Mouse (Mus musculus) kidney, postnatal 14 days (tissue): ENCODE measurements around the gene Doxl2.
"Not testable (repeated sequence)": the region's sequence is repeated elsewhere in the genome, so short reads cannot be mapped to it uniquely, and the experiment has no call there.

Experiments used
- DNase-seq: peaks from one replicate; pipeline ENCODE4 v3.0.0; 2022; ENCODE audit warnings: mixed read lengths

The Doxl2 gene

DNA sequence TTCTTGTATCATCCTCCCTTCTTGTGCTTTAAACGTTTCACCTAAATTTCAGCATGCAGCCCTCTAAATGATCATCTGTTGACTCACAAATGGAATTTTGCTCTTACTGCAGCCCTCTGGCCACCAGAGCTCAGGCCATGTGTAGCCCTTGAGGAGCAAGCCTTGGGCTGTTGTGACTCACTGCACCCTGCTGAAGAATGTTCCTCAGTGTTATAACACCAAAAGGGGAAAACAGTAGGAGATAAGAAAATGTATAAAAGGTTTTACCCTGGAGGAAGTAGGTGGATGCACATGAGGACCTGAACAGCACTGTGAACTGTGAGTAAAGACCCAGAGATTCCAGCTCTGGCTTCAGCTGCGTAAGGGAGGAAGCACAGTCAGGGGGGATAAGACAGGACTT lies at the start of gene Doxl2:
Doxl2 (plus strand) TSS at position 301 of the 400 bp plus-strand sequence.
- DNase-seq = no peak

DNA sequence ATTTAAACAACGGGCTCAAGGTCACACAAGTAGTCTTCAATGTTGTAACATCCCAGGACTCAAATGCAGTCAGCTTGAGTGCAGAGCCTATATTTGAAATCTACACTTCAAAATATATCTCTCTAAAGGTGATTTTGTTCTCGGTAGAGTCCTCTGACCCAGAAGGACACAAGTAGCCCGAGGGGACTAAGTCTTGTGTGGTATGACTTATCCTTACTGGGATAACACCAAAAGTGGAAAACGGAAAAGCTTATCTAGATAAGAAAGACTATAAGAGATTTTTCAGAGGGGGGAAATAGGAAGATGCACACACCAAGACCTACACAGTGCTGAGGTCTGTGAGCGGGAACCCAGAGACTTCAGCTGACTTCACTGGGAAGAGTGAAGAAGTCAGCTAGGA lies 45.2 kb upstream of the Doxl2 start, which contains the start of gene 1600015I10Rik:
1600015I10Rik (plus strand) TSS at position 301 of the 400 bp plus-strand sequence.
- DNase-seq = no peak

DNA sequence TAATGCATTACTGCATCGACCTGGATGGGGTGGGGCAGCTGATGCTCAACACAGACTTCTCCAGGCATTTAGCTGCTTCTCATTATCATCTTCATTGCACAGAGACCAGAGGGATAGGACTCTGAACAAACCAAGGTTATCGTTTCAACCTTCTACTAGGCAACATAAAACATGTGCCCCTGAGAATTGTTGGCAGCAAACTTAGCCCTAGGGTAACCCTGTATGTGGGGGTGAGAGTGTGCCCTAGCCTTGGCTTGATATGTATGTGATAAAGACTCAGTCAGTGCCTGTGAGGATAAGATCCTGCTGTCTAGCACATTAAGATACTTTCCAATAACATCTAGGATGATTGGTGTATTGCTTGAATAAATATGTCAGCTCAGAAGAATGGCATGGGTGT lies 25.2 kb upstream of the Doxl2 start:
- DNase-seq = no peak

DNA sequence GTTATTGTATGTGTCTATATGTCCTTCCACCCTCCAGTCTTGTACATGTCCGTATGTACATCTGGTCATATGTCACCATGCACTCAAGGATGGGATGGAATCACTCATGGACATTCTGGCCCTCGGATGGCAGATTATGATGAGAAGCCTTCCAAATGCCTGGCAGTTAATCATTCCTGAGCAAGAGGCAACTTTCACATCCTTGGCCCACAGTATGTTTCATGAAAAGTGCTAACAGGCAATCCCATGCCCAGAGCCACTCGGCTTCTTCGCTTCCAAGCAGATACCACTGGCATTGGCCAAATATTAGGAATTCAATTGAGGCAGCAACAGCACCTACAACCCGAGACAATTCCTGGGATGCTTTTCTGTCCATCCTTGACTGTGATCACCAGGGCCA lies 24.1 kb upstream of the Doxl2 start:
- no peak for DNase-seq

DNA sequence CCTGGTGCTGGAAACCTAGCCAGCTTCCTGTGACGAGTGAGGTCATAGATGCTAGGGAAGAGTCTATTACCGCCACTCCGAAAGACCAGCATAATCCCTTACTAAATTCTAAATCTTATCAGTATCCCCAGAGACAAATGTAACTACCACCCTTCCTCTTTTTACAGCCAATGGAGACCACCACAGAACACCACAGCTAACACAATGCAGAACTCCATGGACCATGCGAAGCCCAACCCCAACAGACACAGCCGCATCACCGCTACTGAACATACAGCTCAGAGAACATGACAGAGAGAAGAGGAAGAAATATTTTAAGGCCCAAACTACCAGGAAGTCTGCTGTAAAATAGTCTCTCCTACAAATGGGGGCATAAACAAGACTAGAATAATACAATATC lies 23.1 kb upstream of the Doxl2 start:
- no peak for DNase-seq

DNA sequence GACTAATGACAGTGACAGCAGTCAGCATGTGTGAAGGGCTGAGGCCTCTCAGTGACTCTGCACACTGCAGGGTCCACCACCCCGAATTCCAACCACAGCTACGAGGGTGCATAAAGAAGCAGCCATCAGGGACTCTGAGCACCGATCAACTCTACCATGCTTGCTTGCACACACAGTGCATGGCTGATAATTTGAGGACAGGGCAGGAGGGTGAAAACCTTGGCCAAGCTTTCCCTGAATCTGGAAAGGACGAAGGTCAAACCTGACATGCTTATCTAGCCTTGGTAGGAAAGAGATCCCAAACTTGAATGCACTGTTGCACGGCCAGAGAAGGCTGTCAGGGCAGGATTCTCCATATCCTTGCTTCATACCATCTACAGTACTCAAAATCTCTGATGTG lies 21.5 kb upstream of the Doxl2 start:
- DNase-seq = no peak

DNA sequence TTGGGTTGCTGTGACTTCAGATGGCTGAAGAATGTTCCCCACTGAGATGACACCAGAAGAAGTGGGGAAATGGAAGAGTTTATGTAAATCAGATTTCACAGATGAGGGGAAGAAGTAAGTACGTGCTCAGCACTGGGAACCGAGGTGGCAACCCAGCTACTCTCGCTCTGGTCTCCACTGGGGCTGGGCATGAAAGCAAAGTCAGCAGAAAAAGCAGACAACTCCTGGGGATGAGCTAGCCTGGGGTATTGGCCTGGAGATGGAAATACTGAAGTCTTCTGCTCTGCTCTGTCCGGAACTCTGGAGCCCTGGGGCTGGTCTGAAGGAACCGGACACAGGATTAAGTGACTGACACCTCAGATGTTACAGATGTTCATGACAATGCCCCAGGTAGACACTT lies 20.6 kb upstream of the Doxl2 start:
- DNase-seq = no peak

DNA sequence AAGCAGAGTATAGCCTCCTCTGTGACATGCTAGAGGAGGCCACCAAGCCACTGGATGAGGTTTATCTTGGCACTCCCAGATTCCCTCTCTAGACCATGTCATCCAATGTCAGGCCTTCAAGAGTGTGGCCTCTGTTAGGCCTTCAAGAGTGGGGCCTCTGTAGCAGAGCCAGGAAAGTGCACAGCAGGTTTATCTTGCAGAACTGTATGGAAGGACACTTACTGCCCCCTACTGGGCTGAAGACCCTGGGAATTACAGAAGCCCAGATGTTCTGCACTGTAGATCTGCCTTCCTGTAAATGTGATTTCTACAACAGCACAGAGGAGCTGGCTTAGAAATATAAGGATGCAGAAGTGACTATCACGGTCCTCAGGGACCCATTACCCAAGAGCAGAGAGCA lies 19.8 kb upstream of the Doxl2 start:
- peak; percentile 83 for DNase-seq

DNA sequence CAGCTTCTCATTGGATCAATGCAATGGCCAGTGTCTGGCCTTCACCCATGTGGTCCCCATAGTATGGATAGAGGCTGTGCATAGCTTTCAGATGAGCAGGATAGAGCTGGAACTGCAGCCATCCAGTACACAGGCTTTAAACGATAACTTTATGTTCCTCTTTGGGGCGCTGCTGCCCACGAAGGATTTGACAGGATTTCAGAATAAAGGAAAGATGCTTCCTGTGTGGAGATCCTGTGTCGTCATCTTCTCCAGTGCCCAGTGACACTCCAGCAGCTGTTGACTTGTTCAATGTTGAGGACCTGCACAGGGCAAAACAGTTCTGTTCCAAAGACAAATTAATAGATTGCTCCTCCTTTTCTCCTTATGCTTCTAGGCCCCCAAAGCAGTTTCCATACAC lies 18.0 kb upstream of the Doxl2 start:
- DNase-seq = no peak

DNA sequence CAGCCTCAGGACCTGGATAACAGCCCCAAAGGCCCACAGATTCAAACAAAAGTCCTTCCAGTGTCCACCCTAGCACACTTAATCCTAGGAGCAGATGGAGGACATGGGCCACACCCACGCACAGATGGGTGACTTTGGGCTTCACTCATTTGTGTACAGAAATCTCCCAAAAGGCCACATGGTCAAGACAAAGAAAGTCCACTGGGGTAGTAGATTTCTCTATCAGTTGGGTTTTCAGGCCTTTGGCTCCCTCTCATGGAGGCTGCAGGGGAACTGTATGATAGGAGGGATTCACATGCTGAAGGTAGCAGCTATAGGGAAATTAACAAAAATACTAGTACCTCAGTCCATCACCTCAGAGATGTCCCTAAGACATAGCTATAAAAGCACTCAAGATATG lies 16.7 kb upstream of the Doxl2 start:
- peak; percentile 52 for DNase-seq

DNA sequence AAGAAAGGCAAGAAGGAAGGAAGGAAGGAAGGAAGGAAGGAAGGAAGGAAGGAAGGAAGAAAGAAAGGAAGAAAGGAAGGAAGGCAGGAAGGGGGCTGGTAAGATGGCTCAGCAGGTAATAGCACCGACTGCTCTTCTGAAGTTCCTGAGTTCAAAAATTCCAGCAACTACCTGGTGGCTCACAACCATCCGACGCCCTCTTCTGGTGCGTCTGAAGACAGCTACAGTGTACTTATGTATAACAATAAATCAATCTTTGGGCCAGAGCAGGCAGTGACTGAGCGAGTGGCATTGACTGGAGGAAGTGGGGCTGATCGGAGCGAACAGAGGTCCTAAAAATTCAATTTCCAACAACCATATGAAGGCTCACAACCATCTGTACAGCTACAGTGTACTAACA lies 15.6 kb upstream of the Doxl2 start:
- DNase-seq = peak; percentile 29

DNA sequence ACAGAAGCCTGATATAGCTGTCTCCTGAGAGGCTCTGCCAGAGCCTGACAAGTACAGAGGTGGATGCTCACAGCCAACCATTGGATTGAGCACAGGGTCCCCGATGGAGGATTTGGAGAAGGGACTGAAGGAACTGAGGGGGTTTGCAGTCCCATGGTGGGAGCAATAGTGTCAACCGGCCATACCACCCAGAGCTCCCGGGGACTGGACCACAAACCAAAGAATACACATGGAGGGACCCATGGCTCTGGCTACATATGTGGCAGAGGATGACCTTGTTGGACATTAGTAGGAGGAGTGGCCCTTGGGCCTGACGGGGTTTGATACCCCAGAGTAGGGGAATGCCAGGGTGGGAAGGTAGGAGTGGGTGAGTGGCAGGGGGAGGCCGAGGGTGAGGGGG lies 8.1 kb upstream of the Doxl2 start:
- DNase-seq = not testable (repeated sequence)

DNA sequence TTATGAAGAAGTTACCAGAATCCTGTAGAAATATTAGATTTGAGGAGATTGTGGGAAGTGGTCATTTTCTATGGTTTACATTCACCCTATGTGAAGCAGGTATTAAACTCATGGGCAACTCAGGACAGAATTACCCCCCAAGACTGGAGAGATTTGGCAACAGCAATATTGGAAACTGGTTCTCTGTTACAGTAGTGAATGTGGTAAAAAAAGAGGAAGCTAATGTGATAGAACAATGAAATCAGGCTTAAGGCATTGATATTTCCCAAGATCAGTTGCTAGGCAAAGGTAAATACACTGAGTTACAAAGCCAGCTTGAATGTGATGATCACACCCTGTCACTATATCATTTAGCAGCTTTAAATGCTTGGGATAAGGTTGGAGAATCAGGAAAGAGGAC lies 6.9 kb upstream of the Doxl2 start:
- DNase-seq = no peak

DNA sequence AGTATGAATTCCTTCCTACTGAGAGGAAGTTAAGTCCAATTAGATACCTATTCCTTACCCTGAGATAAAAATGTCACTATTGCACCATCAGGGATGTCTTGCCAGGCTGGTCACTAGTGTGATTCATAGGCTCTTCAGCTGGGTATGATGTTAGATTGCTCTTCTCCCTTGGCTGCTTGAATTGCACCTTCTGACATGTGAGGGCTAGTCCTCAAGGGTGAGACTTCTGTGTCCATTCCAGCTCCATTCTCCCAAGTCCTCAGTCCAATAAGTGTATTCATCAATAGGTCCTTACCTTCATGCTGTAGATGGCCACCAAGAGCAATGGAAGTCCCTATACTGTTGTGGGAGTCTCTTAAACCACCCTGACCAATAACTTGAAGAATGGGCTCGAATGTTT lies 4.9 kb downstream of the Doxl2 start:
- no peak for DNase-seq

DNA sequence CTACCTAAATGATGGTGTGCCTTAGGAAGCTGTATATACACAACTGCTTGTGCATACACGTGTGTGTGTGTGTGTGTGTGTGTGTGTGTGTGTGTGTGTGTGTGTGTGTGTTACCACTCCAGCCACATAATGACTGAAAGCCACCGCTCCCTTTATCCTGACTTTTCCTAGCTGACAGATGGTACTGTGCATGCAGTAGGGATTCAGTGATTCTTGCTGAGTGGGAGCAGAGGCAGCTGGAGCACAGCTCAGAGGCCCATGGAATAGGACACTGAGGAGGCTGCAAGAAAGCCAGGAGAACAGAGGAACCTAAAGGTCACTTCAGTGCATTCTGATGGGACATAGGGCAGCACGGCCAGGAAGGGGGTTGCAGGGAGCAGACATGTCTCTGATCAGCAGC lies 7.5 kb downstream of the Doxl2 start:
- DNase-seq = no peak

DNA sequence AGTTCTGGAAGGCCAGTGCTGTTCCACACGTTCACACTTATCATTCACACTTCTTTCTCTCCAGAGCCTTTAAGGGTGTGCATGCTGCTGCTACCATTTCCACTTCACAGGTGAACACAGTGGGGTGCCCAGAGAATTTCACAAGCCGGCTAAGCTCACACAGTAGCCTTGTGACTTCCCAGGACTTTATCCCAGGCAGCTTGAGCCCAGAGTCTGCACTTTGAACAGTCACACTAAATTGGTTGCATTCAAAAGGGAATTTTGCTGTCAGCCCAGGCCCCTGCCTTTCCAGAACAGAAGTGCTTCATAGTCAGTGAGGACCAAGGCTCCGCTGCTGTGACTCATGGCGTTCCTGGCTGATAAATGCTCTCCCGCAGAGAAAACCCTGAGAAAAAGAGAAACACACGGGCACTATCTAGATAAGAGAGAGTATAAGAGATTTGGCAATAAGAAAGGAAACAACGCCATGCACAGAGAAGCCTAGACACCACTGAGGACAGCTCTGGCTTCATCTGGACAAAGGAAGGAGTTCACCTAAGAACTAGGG lies 11.8 kb downstream of the Doxl2 start, which contains the start of gene Svs1:
Svs1 (plus strand) TSS at position 418 of the 547 bp plus-strand sequence.
- DNase-seq = peak; percentile 43

DNA sequence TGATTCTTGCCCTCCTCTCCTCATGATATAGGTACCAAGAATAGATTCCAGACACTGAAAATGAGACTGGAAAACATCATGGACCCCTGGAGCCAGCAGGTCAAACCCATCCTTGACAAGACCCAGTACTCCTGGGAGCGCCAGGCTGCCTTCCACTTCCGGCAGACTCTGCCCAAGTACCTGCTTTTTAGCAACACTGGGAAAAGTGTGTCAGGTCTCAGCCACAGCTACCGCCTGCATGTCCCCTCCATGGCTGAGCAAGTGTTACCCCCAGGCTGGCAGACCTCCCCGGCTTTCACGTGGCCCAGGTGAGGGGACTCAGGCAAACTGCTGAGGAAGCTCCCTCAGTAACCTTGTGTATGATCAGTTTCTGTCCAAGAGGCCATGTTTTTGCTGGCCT lies 15.2 kb downstream of the Doxl2 start:
- no peak for DNase-seq

DNA sequence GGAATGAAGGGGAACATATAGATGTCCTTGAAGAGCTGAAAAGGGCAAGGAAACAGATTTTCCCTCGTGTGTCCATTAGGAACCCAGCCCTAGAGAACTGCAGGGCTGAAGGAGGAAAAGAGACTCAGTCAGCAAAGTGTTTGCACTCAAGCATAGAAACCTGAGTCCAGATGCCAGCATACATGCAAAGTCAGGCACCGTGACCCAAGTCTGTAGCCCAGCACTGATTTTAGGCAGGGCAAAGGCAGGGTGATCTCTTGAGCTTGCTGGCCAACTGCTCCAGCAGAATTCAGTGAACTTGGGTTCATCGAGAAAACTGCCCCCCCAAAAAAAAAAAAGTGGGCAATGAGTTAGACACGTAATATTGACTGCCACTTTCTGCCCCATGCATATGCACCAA lies 17.2 kb downstream of the Doxl2 start:
- peak; percentile 54 for DNase-seq

DNA sequence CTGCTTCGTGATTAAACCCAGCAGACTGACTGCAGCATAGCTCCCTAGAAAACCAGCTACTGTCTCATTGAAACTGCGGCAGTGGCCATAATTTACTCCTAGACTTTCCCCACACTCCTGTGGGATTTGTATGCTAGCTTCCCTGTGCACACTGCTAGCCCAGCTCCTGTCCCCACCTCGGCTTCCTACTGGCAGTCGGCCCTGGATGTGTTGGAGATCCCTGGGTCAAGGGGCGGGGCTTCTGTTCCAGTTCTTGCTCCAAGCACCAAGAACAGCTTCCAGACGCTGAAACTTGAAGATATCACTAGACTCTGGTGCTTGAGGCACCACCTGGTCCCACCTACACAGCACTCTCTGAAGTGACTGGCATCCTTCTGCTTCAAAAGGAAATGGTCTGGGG lies 23.4 kb downstream of the Doxl2 start:
- DNase-seq = no peak

DNA sequence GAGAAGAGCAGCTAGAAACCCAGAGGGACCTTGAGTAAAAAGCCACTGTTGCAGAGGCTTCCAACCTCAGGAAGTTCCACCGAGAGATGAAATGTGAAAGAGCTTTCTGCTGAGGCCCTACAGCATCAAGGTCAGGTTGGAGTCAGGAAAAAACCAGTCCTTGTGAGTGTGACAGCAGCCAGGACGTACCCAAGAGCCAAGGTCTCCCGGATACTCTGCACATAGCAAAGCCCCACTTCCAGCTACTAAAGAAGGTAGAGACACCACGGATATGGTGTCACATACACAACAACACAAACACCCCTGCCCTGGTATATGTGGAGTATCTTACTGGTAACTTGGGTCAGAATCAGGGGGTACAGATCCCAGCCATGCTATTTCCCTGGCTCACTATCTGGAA lies 24.0 kb downstream of the Doxl2 start:
- no peak for DNase-seq

DNA sequence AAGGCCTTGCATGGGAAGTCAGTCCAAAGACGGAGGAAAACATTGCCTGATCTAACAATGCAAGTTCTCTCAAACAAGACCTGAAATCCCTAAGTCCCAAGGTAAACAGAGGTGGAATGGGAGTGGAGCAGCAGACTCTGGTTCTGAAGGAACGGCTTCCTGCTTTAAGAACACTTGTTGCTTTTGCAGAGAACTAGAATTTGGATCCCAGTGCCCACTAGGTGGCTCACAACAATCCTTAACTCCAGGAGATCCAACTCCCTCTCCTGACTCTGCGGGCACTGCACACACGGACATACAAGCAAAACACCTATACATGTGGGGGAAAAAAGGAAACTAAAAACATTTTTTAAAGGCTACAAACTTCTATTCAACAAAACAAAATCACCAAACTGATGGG lies 28.6 kb downstream of the Doxl2 start:
- DNase-seq = peak; percentile 27

DNA sequence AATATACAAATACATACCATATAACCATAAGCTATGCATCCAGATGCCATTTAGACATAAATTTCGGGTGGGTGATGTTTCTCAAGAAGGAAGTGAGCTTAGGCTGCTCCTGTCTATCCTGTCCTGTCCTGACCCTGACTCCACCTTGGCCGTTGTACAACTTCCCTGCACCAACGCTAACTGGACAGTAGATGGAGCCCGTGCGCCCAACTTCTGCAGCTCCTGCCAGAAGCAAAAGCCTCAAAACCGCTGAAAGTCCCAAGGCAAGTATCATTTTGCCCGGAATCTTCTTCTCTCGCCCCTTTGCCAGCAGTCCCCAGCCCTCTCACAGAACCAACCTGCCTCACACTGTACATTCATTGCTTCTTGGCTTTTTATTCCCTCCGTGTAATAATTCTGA lies 33.2 kb downstream of the Doxl2 start:
- DNase-seq = peak; percentile 71

DNA sequence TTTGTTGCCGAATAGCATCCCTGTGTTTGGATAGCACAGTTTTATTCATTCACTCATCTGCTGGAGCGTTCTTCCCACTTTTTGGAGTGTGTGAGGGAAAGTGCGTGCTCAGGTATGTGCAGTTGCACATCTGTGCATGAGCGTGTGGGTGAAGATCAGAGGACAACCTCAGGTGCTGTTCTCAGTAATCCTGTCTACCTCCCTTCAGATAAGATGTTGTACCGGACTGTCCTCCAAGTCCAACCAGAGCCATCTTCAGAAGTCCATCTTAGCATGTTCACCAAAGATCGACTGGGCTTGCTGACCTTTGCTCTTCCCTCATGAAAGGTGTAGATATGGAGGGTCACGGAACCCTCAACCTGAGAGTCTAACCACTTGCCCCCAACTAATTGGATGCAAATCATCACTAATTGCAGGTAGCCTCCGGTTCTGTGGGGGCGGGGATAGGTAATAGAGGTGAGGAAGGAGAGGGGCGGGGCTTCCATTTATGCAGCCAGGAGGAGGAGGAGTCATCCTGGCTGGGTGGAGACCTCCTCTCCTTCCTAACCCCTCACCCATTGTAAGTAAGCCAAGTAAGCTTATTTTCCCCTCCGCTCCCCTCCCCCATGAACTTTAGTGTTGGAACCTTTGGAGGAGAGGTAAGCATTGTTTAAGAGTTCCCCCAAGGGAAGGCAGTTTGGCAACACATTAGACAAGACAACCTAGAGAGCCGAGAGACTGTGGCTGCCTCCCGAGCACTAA lies 33.8 kb downstream of the Doxl2 start:
- DNase-seq = peak; percentile 8

DNA sequence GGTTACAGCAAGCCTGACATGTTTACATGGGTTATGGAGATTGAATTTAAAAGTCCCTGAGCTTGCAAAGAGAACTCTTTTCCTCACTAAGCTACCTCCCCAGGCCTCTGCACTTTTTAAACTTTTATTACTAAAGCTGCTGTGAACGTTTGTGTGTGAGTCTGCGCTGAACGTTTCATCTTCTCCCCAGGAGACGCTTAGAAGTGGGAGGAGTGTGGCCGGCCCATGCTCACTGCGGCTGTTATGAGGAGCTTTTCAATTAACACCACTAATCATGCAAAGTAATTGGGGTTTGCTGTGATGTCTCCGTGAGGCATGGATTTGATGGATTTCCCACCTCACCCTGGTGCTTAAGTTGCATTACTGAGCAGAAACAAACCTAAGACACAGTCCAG lies 34.4 kb downstream of the Doxl2 start:
- DNase-seq = no peak

DNA sequence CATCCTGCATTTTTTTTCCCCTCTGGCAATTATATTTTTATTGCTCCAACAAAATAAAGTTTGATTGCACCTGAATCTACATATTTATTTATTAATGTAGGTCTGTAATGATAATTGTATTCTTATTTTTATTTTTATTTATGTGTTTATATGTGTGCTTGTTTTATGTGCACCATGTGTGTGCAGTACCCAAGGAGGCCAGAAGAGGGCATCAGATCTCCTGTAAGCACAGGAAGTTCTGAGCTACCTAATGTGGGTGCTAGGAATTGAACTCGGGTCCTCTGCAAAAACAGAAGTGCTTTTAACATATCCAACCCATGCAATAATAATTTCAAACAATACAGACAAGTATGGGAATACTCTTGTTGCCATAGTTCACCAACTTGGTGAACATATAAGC lies 34.9 kb downstream of the Doxl2 start:
- no peak for DNase-seq
